Mouse (Mus musculus) frontal cortex, postnatal 25 days (tissue): ENCODE measurements around the gene Ank.
A peak's percentile ranks its signal among the peaks of the same experiment; 100 is the strongest.

Source experiments
- DNase-seq, 2 experiments: peaks; one replicate each; pipeline ENCODE4 v3.0.0; 2022; ENCODE audit warnings: low spot score in 2 of 2

The Ank gene

GRCm38 (mm10) chr15:27536771-27537170, 70.3 kb downstream of the Ank start:
- DNase-seq: peak in 1 of 2 experiments; percentile 43

GRCm38 (mm10) chr15:27537519-27538223, 71.2 kb downstream of the Ank start:
- DNase-seq: no peak

- DNase-seq: no peak
Measured at GRCm38 (mm10) chr15:27539745-27540144, 73.3 kb downstream of the Ank start.

GRCm38 (mm10) chr15:27545203-27545602, 78.7 kb downstream of the Ank start:
- DNase-seq: no peak

- no peak for DNase-seq
Measured at GRCm38 (mm10) chr15:27548110-27548509, 81.6 kb downstream of the Ank start.

- DNase-seq: no peak
Measured at GRCm38 (mm10) chr15:27549071-27549470, 82.6 kb downstream of the Ank start.

- DNase-seq: no peak
Measured at GRCm38 (mm10) chr15:27549878-27550277, 83.4 kb downstream of the Ank start.

GRCm38 (mm10) chr15:27550358-27550992, 84.0 kb downstream of the Ank start:
- DNase-seq: no peak

GRCm38 (mm10) chr15:27551117-27552114, 84.9 kb downstream of the Ank start:
- DNase-seq: no peak

- DNase-seq: no peak
Measured at GRCm38 (mm10) chr15:27552129-27552700, 85.7 kb downstream of the Ank start.

GRCm38 (mm10) chr15:27553554-27553953, 87.1 kb downstream of the Ank start:
- no peak for DNase-seq

- no peak for DNase-seq
Measured at GRCm38 (mm10) chr15:27558456-27559147, 92.1 kb downstream of the Ank start.

GRCm38 (mm10) chr15:27560315-27560714, 93.8 kb downstream of the Ank start:
- DNase-seq: no peak

GRCm38 (mm10) chr15:27564106-27565100, 97.9 kb downstream of the Ank start:
- no peak for DNase-seq

GRCm38 (mm10) chr15:27565626-27566185, 99.2 kb downstream of the Ank start:
- no peak for DNase-seq

- no peak for DNase-seq
Measured at GRCm38 (mm10) chr15:27567356-27567755, 100.9 kb downstream of the Ank start.

GRCm38 (mm10) chr15:27568371-27568770, 101.9 kb downstream of the Ank start:
- no peak for DNase-seq

GRCm38 (mm10) chr15:27569924-27570323, 103.4 kb downstream of the Ank start:
- DNase-seq: no peak

- DNase-seq: no peak
Measured at GRCm38 (mm10) chr15:27570385-27570784, 103.9 kb downstream of the Ank start.

- no peak for DNase-seq
Measured at GRCm38 (mm10) chr15:27571179-27571578, 104.7 kb downstream of the Ank start.
